Mouse (Mus musculus) stomach, embryonic 14.5 days (tissue): ENCODE results near the gene Stt3a. TPM values are rescaled to one million over a fixed set of nuclear protein-coding genes. Genes with fewer than 3 reads are reported as not detected.

Experiments used
- ATAC-seq: fragments of 200-750 bp; cut with Nextera tagmentation; 2 replicates; pipeline ENCODE4 v1.8.0; 2017; ENCODE audit warnings: low read depth, moderate TSS enrichment; ENCODE audit not compliant: insufficient number of reproducible peaks, insufficient read depth, low FRiP score
- H3K27ac ChIP-seq: fragments of 300-500 bp; sonication (generic); 2 replicates; pipeline ENCODE4 v1.5.1; 2014; ENCODE audit warnings: mild to moderate bottlenecking, low read length, moderate library complexity, mixed read lengths
- H3K27me3 ChIP-seq: fragments of 300-500 bp; sonication (generic); 2 replicates; pipeline ENCODE4 v1.6.1; 2014; ENCODE audit warnings: low read length, control low read depth, mixed read lengths; ENCODE audit not compliant: control insufficient read depth, insufficient read depth
- H3K36me3 ChIP-seq: fragments of 300-500 bp; sonication (generic); 2 replicates; pipeline ENCODE4 v1.6.1; 2014; ENCODE audit warnings: mild to moderate bottlenecking, control low read depth, low read length, moderate library complexity, mixed read lengths; ENCODE audit not compliant: control insufficient read depth, insufficient read depth
- H3K4me1 ChIP-seq: fragments of 300-500 bp; sonication (generic); 2 replicates; pipeline ENCODE4 v1.6.1; 2014; ENCODE audit warnings: low read length, control low read depth, mixed read lengths; ENCODE audit not compliant: control insufficient read depth, insufficient read depth
- H3K4me2 ChIP-seq: fragments of 300-500 bp; sonication (generic); replicated peaks from 2 replicates; pipeline ENCODE4 v1.6.1; 2014; ENCODE audit warnings: low read depth, low read length, control low read depth
- H3K4me3 ChIP-seq: fragments of 300-500 bp; sonication (generic); 2 replicates; pipeline ENCODE4 v1.5.1; 2014; ENCODE audit warnings: low read depth, low read length, control low read depth
- H3K9ac ChIP-seq: fragments of 300-500 bp; sonication (generic); replicated peaks from 2 replicates; pipeline ENCODE4 v1.6.1; 2014; ENCODE audit warnings: low read depth, mild to moderate bottlenecking, control low read depth, low read length, moderate library complexity, mixed read lengths
- H3K9me3 ChIP-seq: fragments of 300-500 bp; sonication (generic); 2 replicates; pipeline ENCODE4 v1.6.1; 2016; ENCODE audit warnings: low read depth, low read length, control low read depth; ENCODE audit not compliant: control insufficient read depth
- WGBS: fragments of 180-500 bp; shearing (Covaris S2); extraction: QIAGEN DNeasy Blood & Tissue Kit; methylation state at CpG from one replicate; pipeline ENCODE4 v1.1.7; 2014; 5-methylcytosine and 5-hydroxymethylcytosine counted together
- polyA plus RNA-seq: library from polyadenylated mRNA; unstranded; fragments of >200 nt; fragmentation: Nextera tagmentation; extraction: Ambion mirVana; gene quantifications from 2 replicates; pipeline ENCODE4 v1.2.1, GENCODE M21; 2014

The Stt3a gene
- polyA plus RNA-seq, 1 experiment from 2014 or later, result 240 TPM

DNA sequence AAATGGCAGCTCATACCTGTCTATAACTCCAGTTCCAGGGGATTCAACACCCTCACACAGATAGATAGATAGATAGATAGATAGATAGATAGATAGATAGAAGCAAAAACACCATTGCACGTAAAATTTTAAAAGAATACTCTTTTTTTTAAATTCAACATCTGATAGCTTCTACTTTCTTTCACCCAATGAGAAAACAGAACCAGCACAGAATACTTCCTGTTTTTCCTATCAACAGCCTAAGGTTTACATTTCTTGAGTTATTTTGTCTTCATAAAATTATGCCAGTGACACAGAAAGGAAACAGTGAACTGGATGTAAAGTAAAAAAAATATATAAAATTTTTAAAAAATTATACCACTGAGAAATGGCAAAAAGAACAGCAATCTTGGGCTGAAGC lies 3.1 kb downstream of the Stt3a start:
- Histone ChIP-seq H3K36me3 (peaks cover 33% of the 10 kb centered on the region), H3K27me3 (no peaks in the 10 kb centered on the region), H3K9me3 (no peaks in the 10 kb centered on the region), H3K9ac (no peak overlapping the region), H3K27ac (no peak overlapping the region), H3K4me3 (no peak overlapping the region), H3K4me2 (no peak overlapping the region), H3K4me1 (0 out of 2 replicates have a peak, but pooled peaks cover 5% of the 10 kb centered on the region)
- no peak for ATAC-seq
- 100% methylated on average over 1 of the region's 1 CpGs for WGBS

GRCm38 (mm10) chr9:36727034-36727755 lies 40.3 kb downstream of the Stt3a start, which contains the start of gene Chek1:
Gene Chek1, minus strand, starts transcription at chr9:36727065.
- Histone ChIP-seq H3K27ac (peak within 1 kb of the TSS; percentile 92), H3K27me3 (no peaks in the 10 kb centered on the region), H3K9ac (peak within 1 kb of the TSS; percentile 74), H3K4me1 (peaks cover 7% of the 10 kb centered on the region; the same call in 1 of the 2 replicates), H3K36me3 (peaks cover 9% of the 10 kb centered on the region), H3K4me3 (peak within 1 kb of the TSS; percentile 75), H3K4me2 (peak within 1 kb of the TSS; percentile 76), H3K9me3 (no peaks in the 10 kb centered on the region)
- peak; percentile 23; the same call in 1 of the 2 replicates for ATAC-seq
- WGBS, result 4% methylated on average over 12 of the region's 12 CpGs

GRCm38 (mm10) chr9:36726131-36727033 lies 41.1 kb downstream of the Stt3a start:
- peak; percentile 93 for ATAC-seq

GRCm38 (mm10) chr9:36716624-36717023 lies 50.9 kb downstream of the Stt3a start:
- Histone ChIP-seq H3K4me1 (no peaks in the 10 kb centered on the region), H3K27me3 (no peaks in the 10 kb centered on the region), H3K27ac (no peak overlapping the region), H3K9ac (no peak overlapping the region), H3K4me3 (no peak overlapping the region), H3K36me3 (peaks cover 31% of the 10 kb centered on the region), H3K4me2 (no peak overlapping the region), H3K9me3 (no peaks in the 10 kb centered on the region)
- 81% methylated on average over 3 of the region's 3 CpGs for WGBS
- ATAC-seq, result no peak

More at GRCm38 (mm10) chr9:36726131-36727033, 41.1 kb downstream of the Stt3a start:
- Histone ChIP-seq H3K4me1 (peaks cover 7% of the 10 kb centered on the region; the same call in 1 of the 2 replicates), H3K9me3 (no peaks in the 10 kb centered on the region), H3K27me3 (no peaks in the 10 kb centered on the region), H3K27ac (peak overlapping the region; percentile 92), H3K4me2 (peak overlapping the region; percentile 76), H3K36me3 (peaks cover 8% of the 10 kb centered on the region), H3K9ac (peak overlapping the region; percentile 74), H3K4me3 (peak overlapping the region; percentile 75)
- WGBS, result under 1% methylated on average over 53 of the region's 53 CpGs

- Histone ChIP-seq H3K9ac (no peak overlapping the region), H3K36me3 (peaks cover 11% of the 10 kb centered on the region; the same call in 1 of the 2 replicates), H3K4me2 (no peak overlapping the region), H3K4me1 (no peaks in the 10 kb centered on the region), H3K4me3 (no peak overlapping the region), H3K27ac (no peak overlapping the region), H3K27me3 (no peaks in the 10 kb centered on the region), H3K9me3 (no peaks in the 10 kb centered on the region)
- WGBS, result 83% methylated on average over 6 of the region's 6 CpGs
- no peak for ATAC-seq
Measured at GRCm38 (mm10) chr9:36707304-36707703, 60.2 kb downstream of the Stt3a start.

DNA sequence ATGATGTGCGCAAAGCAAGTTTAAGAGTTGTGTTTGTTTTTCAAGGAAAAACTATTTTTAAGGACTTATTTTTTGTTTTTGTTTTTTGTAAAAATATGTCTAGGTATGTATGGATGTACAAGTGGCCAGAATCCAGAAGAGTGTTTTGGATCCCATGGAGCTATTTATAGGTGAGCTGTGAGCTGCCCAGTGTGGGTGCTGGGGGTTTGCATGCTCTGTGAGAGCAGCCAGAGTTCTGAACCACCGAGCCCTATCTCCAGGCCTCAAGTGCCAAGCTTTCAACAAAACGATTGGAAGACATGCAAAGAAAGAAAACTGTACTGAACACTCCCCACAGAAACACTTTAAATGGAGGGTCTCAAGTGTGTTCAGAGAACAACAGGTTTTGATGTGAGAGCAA lies 61.6 kb downstream of the Stt3a start:
- no peak overlapping the region for H3K4me3 ChIP-seq
- no peaks in the 10 kb centered on the region for H3K27me3 ChIP-seq
- peaks cover 8% of the 10 kb centered on the region; the same call in 1 of the 2 replicates for H3K36me3 ChIP-seq
- no peak overlapping the region for H3K27ac ChIP-seq
- no peak for ATAC-seq
- no peak overlapping the region for H3K4me2 ChIP-seq
- H3K9ac ChIP-seq, result no peak overlapping the region
- no peaks in the 10 kb centered on the region for H3K9me3 ChIP-seq
- 83% methylated on average over 3 of the region's 3 CpGs for WGBS
- H3K4me1 ChIP-seq, result no peaks in the 10 kb centered on the region

DNA sequence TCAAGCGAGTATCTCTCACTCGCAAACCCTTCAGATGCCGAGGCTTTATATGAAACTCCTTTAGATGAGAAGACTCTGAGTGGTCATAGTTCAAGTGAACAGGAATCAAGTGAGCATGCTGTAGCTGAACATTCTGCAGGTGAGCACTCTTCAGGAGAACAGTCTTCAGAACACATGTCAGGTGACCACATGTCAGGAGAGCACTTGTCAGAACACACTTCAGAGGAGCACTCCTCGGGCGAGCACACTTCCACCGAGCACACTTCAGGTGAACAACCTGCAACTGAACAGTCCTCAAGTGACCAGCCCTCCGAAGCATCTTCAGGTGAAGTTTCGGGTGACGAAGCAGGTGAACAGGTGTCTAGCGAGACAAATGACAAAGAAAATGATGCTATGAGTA lies 73.2 kb downstream of the Stt3a start:
- H3K27me3 ChIP-seq, result no peaks in the 10 kb centered on the region
- H3K4me1 ChIP-seq, result no peaks in the 10 kb centered on the region
- no peak overlapping the region for H3K4me2 ChIP-seq
- 89% methylated on average over 10 of the region's 10 CpGs for WGBS
- no peak overlapping the region for H3K27ac ChIP-seq
- no peaks in the 10 kb centered on the region for H3K9me3 ChIP-seq
- H3K4me3 ChIP-seq, result no peak overlapping the region
- no peaks in the 10 kb centered on the region for H3K36me3 ChIP-seq
- no peak overlapping the region for H3K9ac ChIP-seq
- ATAC-seq, result no peak

- Histone ChIP-seq H3K27ac (no peak within 1 kb of the TSS), H3K9me3 (no peaks in the 10 kb centered on the region), H3K4me1 (no peaks in the 10 kb centered on the region), H3K9ac (no peak within 1 kb of the TSS), H3K4me2 (no peak within 1 kb of the TSS), H3K4me3 (no peak within 1 kb of the TSS), H3K36me3 (no peaks in the 10 kb centered on the region), H3K27me3 (no peaks in the 10 kb centered on the region)
- WGBS, result 49% methylated on average over 1 of the region's 1 CpGs
- no peak for ATAC-seq
Measured at GRCm38 (mm10) chr9:36692920-36693319, 74.6 kb downstream of the Stt3a start, which contains the start of gene Acrv1. Gene Acrv1, plus strand, starts transcription at chr9:36693220.
